In genomic region chr5:114775056-114775979, GRCm38 (mm10) we compare ENCODE assay signal across 8 mouse cellular contexts. TPM values are rescaled to one million over a fixed set of nuclear protein-coding genes. Genes with fewer than 3 reads are reported as not detected.
DNase-seq lines count a peak whose midpoint lies in the region; ATAC-seq and TF ChIP-seq lines count a peak whose summit lies in the region.

Gene Git2 (minus strand): TSS chr5:114775517.

- peak within 1 kb of the TSS; percentile 85 to 99 (median 91) for H3K4me3 ChIP-seq in CH12.LX (replicated peaks in 1 of 3; ENCODE audit: low read depth in 2 of 3, low read length in 2 of 3, poor library complexity in 1 of 3)
- peak within 1 kb of the TSS; percentile 96 for H3K4me3 ChIP-seq in intestine, embryonic 16.5 days (ENCODE audit: low read length)
- H3K4me3 ChIP-seq in liver, embryonic 12.5 days, result peak within 1 kb of the TSS; percentile 90
- H3K4me3 ChIP-seq in neural tube, embryonic 15.5 days (replicated peaks), result peak within 1 kb of the TSS; percentile 99

- TF ChIP-seq EP300 in CH12.LX (IDR thresholded peaks at IDR 0.05; ENCODE audit: low read length), result no peak

- H3K9me3 ChIP-seq in CH12.LX (replicated peaks; ENCODE audit: low read length), result no peaks in the 10 kb centered on the region
- no peaks in the 10 kb centered on the region for H3K9me3 ChIP-seq in intestine, embryonic 16.5 days (ENCODE audit: control insufficient read depth, low read length)
- no peaks in the 10 kb centered on the region for H3K9me3 ChIP-seq in liver, embryonic 12.5 days (replicated peaks)
- no peaks in the 10 kb centered on the region for H3K9me3 ChIP-seq in neural tube, embryonic 15.5 days (replicated peaks)

- H3K4me1 ChIP-seq in CH12.LX (ENCODE audit: control insufficient read depth in 1 of 2, insufficient read depth in 2 of 2), result peaks cover 14 to 60% of the 10 kb centered on the region in 2 experiments
- peaks cover 25% of the 10 kb centered on the region; the same call in 1 of the 2 replicates for H3K4me1 ChIP-seq in intestine, embryonic 16.5 days (ENCODE audit: control insufficient read depth, insufficient read depth, low read length)
- H3K4me1 ChIP-seq in liver, embryonic 12.5 days, result peaks cover 80% of the 10 kb centered on the region
- H3K4me1 ChIP-seq in neural tube, embryonic 15.5 days, result peaks cover 64% of the 10 kb centered on the region

- no peak for TF ChIP-seq POLR2A in CH12.LX (IDR thresholded peaks at IDR 0.05; ENCODE audit: low read depth, low read length)

- in situ Hi-C loops in CH12.LX (cut with MboI; ENCODE audit: low pct_ligation_motif_present, low pct_unique_long_range_greater_than_20kb, low sequenced_read_pairs), result no loop called here

- peaks cover 0 to 16% of the 10 kb centered on the region in 2 experiments for H3K36me3 ChIP-seq in CH12.LX (replicated peaks in 1 of 2; ENCODE audit: control insufficient read depth in 1 of 2, insufficient read depth in 1 of 2, low read length in 1 of 2)
- H3K36me3 ChIP-seq in intestine, embryonic 16.5 days (ENCODE audit: control insufficient read depth, insufficient read depth, low read length), result no peaks in the 10 kb centered on the region
- H3K36me3 ChIP-seq in liver, embryonic 12.5 days, result no peaks in the 10 kb centered on the region
- no peaks in the 10 kb centered on the region for H3K36me3 ChIP-seq in neural tube, embryonic 15.5 days

- under 1% methylated on average over 46 of the region's 63 CpGs for WGBS in intestine, embryonic 16.5 days
- WGBS in liver, embryonic 12.5 days (ENCODE audit: insufficient replicate concordance), result under 1% methylated on average over 58 of the region's 63 CpGs
- under 1% methylated on average over 54 of the region's 63 CpGs for WGBS in neural tube, embryonic 15.5 days

- peak within 1 kb of the TSS; percentile 69 for H3K4me2 ChIP-seq in CH12.LX (ENCODE audit: insufficient read depth, low read depth, poor library complexity, severe bottlenecking)
- H3K4me2 ChIP-seq in intestine, embryonic 16.5 days (ENCODE audit: low read depth, low read length), result peak within 1 kb of the TSS; percentile 91
- H3K4me2 ChIP-seq in liver, embryonic 12.5 days, result peak within 1 kb of the TSS; percentile 96
- peak within 1 kb of the TSS; percentile 88 for H3K4me2 ChIP-seq in neural tube, embryonic 15.5 days

- no peaks in the 10 kb centered on the region for H3K27me3 ChIP-seq in CH12.LX (replicated peaks)
- H3K27me3 ChIP-seq in intestine, embryonic 16.5 days (replicated peaks; ENCODE audit: control insufficient read depth, insufficient read depth, low read length), result no peaks in the 10 kb centered on the region
- no peaks in the 10 kb centered on the region for H3K27me3 ChIP-seq in liver, embryonic 12.5 days (replicated peaks)
- no peaks in the 10 kb centered on the region for H3K27me3 ChIP-seq in neural tube, embryonic 15.5 days (replicated peaks)

- peak within 1 kb of the TSS; percentile 29; the same call in 1 of the 2 replicates for H3K27ac ChIP-seq in CH12.LX (ENCODE audit: insufficient read depth, low read depth)
- H3K27ac ChIP-seq in intestine, embryonic 16.5 days (ENCODE audit: low read length), result peak within 1 kb of the TSS; percentile 91
- peak within 1 kb of the TSS; percentile 91 for H3K27ac ChIP-seq in liver, embryonic 12.5 days
- H3K27ac ChIP-seq in neural tube, embryonic 15.5 days (replicated peaks), result peak within 1 kb of the TSS; percentile 99

- peak; percentile 9 for ATAC-seq in intestine, embryonic 16.5 days
- ATAC-seq in liver, embryonic 12.5 days, result no peak
- ATAC-seq in neural tube, embryonic 15.5 days (ENCODE audit: low FRiP score), result peak; percentile 0; the same call in 1 of the 2 replicates

- H3K79me2 ChIP-seq in CH12.LX (replicated peaks; ENCODE audit: control insufficient read depth, extremely low read depth, insufficient read depth, poor library complexity, severe bottlenecking), result peaks cover 55% of the 10 kb centered on the region

- H3K9ac ChIP-seq in CH12.LX (ENCODE audit: insufficient read depth, low read depth), result peak within 1 kb of the TSS; percentile 91
- peak within 1 kb of the TSS; percentile 95 for H3K9ac ChIP-seq in intestine, embryonic 16.5 days (ENCODE audit: low read depth, low read length)
- peak within 1 kb of the TSS; percentile 100 for H3K9ac ChIP-seq in liver, embryonic 12.5 days
- peak within 1 kb of the TSS; percentile 100 for H3K9ac ChIP-seq in neural tube, embryonic 15.5 days (replicated peaks)

- DNase-seq in cerebellum, adult 11 months, result peak; percentile 49
- no peak for DNase-seq in cerebellum, adult 9-11 months
- DNase-seq in CH12.LX (ENCODE audit: extremely low read depth), result peak; percentile 40
- peak; percentile 26 for DNase-seq in embryo, embryonic 11 days
- DNase-seq in heart, adult 11 months, result peak; percentile 92

- TF ChIP-seq RAD21 in CH12.LX (IDR thresholded peaks at IDR 0.05; ENCODE audit: low read depth, low read length), result no peak

- no peak for TF ChIP-seq CTCF in CH12.LX (conservative IDR thresholded peaks at IDR 0.05 in 1 of 2, IDR thresholded peaks at IDR 0.05 in 1 of 2; ENCODE audit: low read depth in 2 of 2, low read length in 2 of 2)

- dilution Hi-C loops in CH12.LX (cut with MboI; ENCODE audit: extremely low pct_ligation_motif_present, extremely low pct_unique_long_range_greater_than_20kb, low sequenced_read_pairs), result no loop called here

TF ChIP-seq in CH12.LX, 34 proteins besides CTCF, POLR2A, EP300 and RAD21:
- TF ChIP-seq PAX5 (IDR thresholded peaks at IDR 0.05; ENCODE audit: low read length) (no peak), ZNF384 (IDR thresholded peaks at IDR 0.05; ENCODE audit: low read depth, low read length) (peak; percentile 92), NRF1 (IDR thresholded peaks at IDR 0.05; ENCODE audit: low read depth, low read length) (peak; percentile 70)

RNA-seq across cellular contexts. Expression of gene Git2, which starts in this region (rescaled TPM):
- 19.3 and 22.1 TPM in 2 replicates for total RNA-seq in CH12.LX (2012; rRNA removed)
- total RNA-seq in CH12.LX (2014; rRNA removed), result 9.4 and 12.3 TPM in 2 replicates
- polyA plus RNA-seq in CH12.LX (2012; ENCODE audit: insufficient read length, low read depth), result 25.5 and 29.4 TPM in 2 replicates
- polyA plus RNA-seq in intestine, embryonic 16.5 days (2015; fragmentation: Nextera tagmentation; extraction: Ambion mirVana), result 27.1 and 29.9 TPM in 2 replicates
- polyA plus RNA-seq in liver, embryonic 12.5 days (2016; fragmentation: Nextera tagmentation; extraction: Ambion mirVana), result 28.1 and 28.3 TPM in 2 replicates
- 47.7 and 53.4 TPM in 2 replicates for polyA plus RNA-seq in neural tube, embryonic 15.5 days (2015; fragmentation: Nextera tagmentation; extraction: Ambion mirVana)

Comparison
In these comparisons a context has a peak if more than half of its experiments do, and no peak if none do; other contexts are left out.
1. H3K27ac ChIP-seq: peak in every context shown above with its lines; median percentile 99 in neural tube, embryonic 15.5 days; 91 in intestine, embryonic 16.5 days; 91 in liver, embryonic 12.5 days; 29 in CH12.LX.